Comparison of ENCODE assay signal across 8 mouse cellular contexts in the genomic region with DNA sequence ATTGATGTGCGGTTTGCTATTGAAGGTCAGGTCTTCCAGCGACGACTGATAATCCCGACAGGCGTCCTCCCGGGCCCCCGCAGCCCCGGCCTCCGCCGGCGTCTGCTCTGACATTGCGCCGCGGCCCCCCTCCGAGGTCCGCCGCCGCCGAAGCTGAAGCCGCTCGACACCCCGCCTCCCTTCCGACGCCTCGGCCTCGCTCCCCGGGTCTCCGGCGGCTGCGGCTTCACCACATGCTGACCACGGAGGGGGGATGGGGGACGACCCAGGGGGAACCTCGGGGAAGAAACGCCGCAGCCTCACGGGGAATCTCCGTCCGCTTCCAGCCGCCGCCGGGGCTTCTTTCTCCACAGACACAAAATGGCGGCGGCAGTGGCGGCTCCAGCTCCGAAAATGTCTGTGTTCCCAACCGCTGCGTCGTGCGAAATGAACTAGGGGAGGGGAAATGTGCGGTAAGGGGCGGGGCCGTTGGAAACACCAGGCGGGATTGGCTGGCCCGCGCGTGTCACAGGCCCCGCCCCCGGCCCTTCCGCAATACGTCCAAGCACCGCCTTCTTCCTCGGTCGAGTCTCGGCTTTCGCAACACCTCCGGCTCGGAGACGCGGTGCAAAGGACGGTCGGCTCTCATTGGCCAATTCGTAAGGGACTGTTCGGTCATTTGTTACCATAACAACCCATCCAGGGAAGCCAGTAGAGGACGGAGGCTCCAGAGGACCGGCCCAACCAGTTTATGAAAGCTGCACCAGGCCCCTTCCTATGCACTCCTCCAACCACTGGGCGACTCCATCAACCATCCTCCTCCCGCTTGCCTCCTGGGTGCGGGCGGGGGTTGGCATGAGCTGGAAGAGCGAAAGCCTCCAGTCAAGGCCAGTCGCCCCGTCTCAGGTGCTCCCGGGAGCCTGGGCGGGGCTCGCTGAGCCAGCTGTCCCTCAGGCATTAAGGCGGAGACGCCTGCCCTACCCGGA. TPM values are rescaled to one million over a fixed set of nuclear protein-coding genes. Genes with fewer than 3 reads are reported as not detected.
A peak's percentile ranks its signal among the peaks of the same experiment; 100 is the strongest.
DNase-seq lines count a peak whose midpoint lies in the region; ATAC-seq lines count a peak whose summit lies in the region.

Gene Pcf11, minus strand, starts transcription at position 428 of the 965 bp plus-strand sequence.

- peak; percentile 97 for DNase-seq in adipocyte (ENCODE audit: low spot score)
- peak; percentile 99 for DNase-seq in embryo, embryonic 10 days (ENCODE audit: low spot score)
- DNase-seq in gastrocnemius, postnatal 10 days, result peak; percentile 95
- DNase-seq in induced T-regulatory cell, adult 2 months (ENCODE audit: low read depth), result peak; percentile 99
- peak; percentile 98 for DNase-seq in left cerebral cortex, adult 9 months (ENCODE audit: low spot score in 2 of 2)
- peak; percentile 96 for DNase-seq in right cerebral cortex, postnatal 14 days
- peak; percentile 93 to 96 for DNase-seq in urinary bladder, postnatal 36 days (ENCODE audit: low spot score in 2 of 2)

- peak; percentile 83 for ATAC-seq in megakaryocyte progenitor cell, adult 5-6 weeks (replicated peaks; ENCODE audit: poor library complexity)

RNA-seq across cellular contexts. Expression of gene Pcf11, which starts in this region (rescaled TPM):
- 10 to 100 TPM; 24.6 to 34.6 TPM for total RNA-seq in gastrocnemius, postnatal 10 days (2021)
- 89.8 and 91.8 TPM in 2 replicates for total RNA-seq in megakaryocyte progenitor cell, adult 5-6 weeks (2015)
- 59.3 and 71.4 TPM in 2 replicates for total RNA-seq in megakaryocyte progenitor cell, adult 5-6 weeks (2017)

Comparison
In these comparisons a context has a peak if more than half of its experiments do, and no peak if none do; other contexts are left out.
1. Peak in every context shown above with its lines: DNase-seq and ATAC-seq.